In genomic region chr8:8661759-8662138, GRCm38 (mm10) we compare ENCODE assay signal across 8 mouse cellular contexts. TPM values are rescaled to one million over a fixed set of nuclear protein-coding genes. Genes with fewer than 3 reads are reported as not detected.
DNase-seq lines count a peak whose midpoint lies in the region; ATAC-seq and TF ChIP-seq lines count a peak whose summit lies in the region.

No protein-coding gene starts in this region.

- H3K4me2 ChIP-seq in hindbrain, embryonic 12.5 days (replicated peaks): peak overlapping the region; percentile 92
- peak overlapping the region; percentile 93 for H3K4me2 ChIP-seq in lung, postnatal 0 days (replicated peaks; ENCODE audit: low read depth, low read length)

- DNase-seq in Patski (ENCODE audit: low read depth, low spot score): no peak
- DNase-seq in cerebellum, postnatal 10 days: peak; percentile 96 to 98
- DNase-seq in frontal cortex, postnatal 10 days (ENCODE audit: low spot score in 2 of 2): peak; percentile 66 to 88
- DNase-seq in layer of hippocampus, postnatal 10 days (ENCODE audit: low spot score in 2 of 2): peak; percentile 95
- DNase-seq in lung, postnatal 0 days (ENCODE audit: low spot score): peak; percentile 93
- DNase-seq in ovary, postnatal 10 days (ENCODE audit: low spot score): peak; percentile 85
- DNase-seq in thymus, postnatal 0 days (ENCODE audit: low spot score): peak; percentile 84

- H3K9me3 ChIP-seq in hindbrain, embryonic 12.5 days (replicated peaks): no peaks in the 10 kb centered on the region
- H3K9me3 ChIP-seq in lung, postnatal 0 days (ENCODE audit: low read length): no peaks in the 10 kb centered on the region

- H3K27me3 ChIP-seq in Patski: no peaks in the 10 kb centered on the region
- no peaks in the 10 kb centered on the region for H3K27me3 ChIP-seq in hindbrain, embryonic 12.5 days
- H3K27me3 ChIP-seq in lung, postnatal 0 days (replicated peaks; ENCODE audit: insufficient read depth, low read length): no peaks in the 10 kb centered on the region

- CTCF ChIA-PET in Patski (lab: Charles Lee): interaction anchor here (1.8 to 1.9 kb wide), 3 partner anchors 331 to 513 kb away, joined by 6 to 16 read pairs (median 9); no protein-coding TSS in a partner anchor

- WGBS in hindbrain, embryonic 12.5 days: 1% methylated on average over 23 of the region's 23 CpGs
- under 1% methylated on average over 23 of the region's 23 CpGs for WGBS in lung, postnatal 0 days

- TF ChIP-seq CTCF in Patski (IDR thresholded peaks at IDR 0.05): no peak
- peak; percentile 90 for TF ChIP-seq CTCF in lung, postnatal 0 days (IDR thresholded peaks at IDR 0.05)

- H3K4me1 ChIP-seq in hindbrain, embryonic 12.5 days: peaks cover 3% of the 10 kb centered on the region
- H3K4me1 ChIP-seq in lung, postnatal 0 days (ENCODE audit: insufficient read depth, low read depth, low read length): peaks cover 4% of the 10 kb centered on the region; the same call in 1 of the 2 replicates

- peaks cover 3% of the 10 kb centered on the region for H3K36me3 ChIP-seq in hindbrain, embryonic 12.5 days
- H3K36me3 ChIP-seq in lung, postnatal 0 days (ENCODE audit: insufficient read depth, low read length): no peaks in the 10 kb centered on the region

- H3K27ac ChIP-seq in hindbrain, embryonic 12.5 days: peak overlapping the region; percentile 95
- peak overlapping the region; percentile 84 for H3K27ac ChIP-seq in lung, postnatal 0 days (ENCODE audit: low read length)

- H3K9ac ChIP-seq in hindbrain, embryonic 12.5 days: peak overlapping the region; percentile 99
- H3K9ac ChIP-seq in lung, postnatal 0 days (replicated peaks; ENCODE audit: low read depth): peak overlapping the region; percentile 46

- POLR2A ChIA-PET in Patski (lab: Charles Lee): no interaction called here

- ATAC-seq in Patski: peak; percentile 41
- peak; percentile 12 for ATAC-seq in hindbrain, embryonic 12.5 days (ENCODE audit: low FRiP score)
- peak; percentile 13 for ATAC-seq in lung, postnatal 0 days

- TF ChIP-seq EP300 in lung, postnatal 0 days (IDR thresholded peaks at IDR 0.05): no peak

- H3K4me3 ChIP-seq in hindbrain, embryonic 12.5 days: peak overlapping the region; percentile 98
- H3K4me3 ChIP-seq in lung, postnatal 0 days (ENCODE audit: low read depth, low read length): peak overlapping the region; percentile 86

- in situ Hi-C loops in Patski (cut with MboI; ENCODE audit: low pct_unique_long_range_greater_than_20kb): no loop called here

RNA-seq across cellular contexts. Expression of gene Efnb2, which starts 0.7 kb away (rescaled TPM):
- polyA plus RNA-seq in Patski (2021): 30.8 TPM
- 61.5 and 64.7 TPM in 2 replicates for polyA plus RNA-seq in hindbrain, embryonic 12.5 days (2016; fragmentation: Nextera tagmentation; extraction: Ambion mirVana)
- 10 to 100 TPM; 40.8 to 48.9 TPM for total RNA-seq in layer of hippocampus, postnatal 10 days (2021)
- 26.7 and 30.1 TPM in 2 replicates for polyA plus RNA-seq in lung, postnatal 0 days (2015; fragmentation: Nextera tagmentation; extraction: Ambion mirVana)
- polyA plus RNA-seq in thymus, postnatal 0 days (2015; fragmentation: Nextera tagmentation; extraction: Ambion mirVana): 4.3 and 4.5 TPM in 2 replicates

RNA-seq across cellular contexts. Expression of gene Arglu1, which starts 28.6 kb away (rescaled TPM):
- 121 TPM for polyA plus RNA-seq in Patski (2021)
- 222 and 224 TPM in 2 replicates for polyA plus RNA-seq in hindbrain, embryonic 12.5 days (2016; fragmentation: Nextera tagmentation; extraction: Ambion mirVana)
- 100 to 1,000 TPM; 118 to 122 TPM for total RNA-seq in layer of hippocampus, postnatal 10 days (2021)
- polyA plus RNA-seq in lung, postnatal 0 days (2015; fragmentation: Nextera tagmentation; extraction: Ambion mirVana): 126 and 139 TPM in 2 replicates
- 147 and 196 TPM in 2 replicates for polyA plus RNA-seq in thymus, postnatal 0 days (2015; fragmentation: Nextera tagmentation; extraction: Ambion mirVana)
